ENCODE assay signal across 9 mouse cellular contexts in genomic region chr2:154712271-154712677, GRCm38 (mm10). TPM values are rescaled to one million over a fixed set of nuclear protein-coding genes. Genes with fewer than 3 reads are reported as not detected.
A peak's percentile ranks its signal among the peaks of the same experiment; 100 is the strongest.
DNase-seq lines count a peak whose midpoint lies in the region; TF ChIP-seq lines count a peak whose summit lies in the region.
"Had no signal": no experiment of that assay in that cellular context is flagged by ENCODE, and none has a peak within 500 bp of the region (broad histone marks: within the 10 kb centered on the region; RNA-seq: fewer than 3 reads in every experiment).

No protein-coding gene starts in this region.

- peak; percentile 91 for TF ChIP-seq CTCF in ES-Bruce4 (IDR thresholded peaks at IDR 0.05; ENCODE audit: low read depth, low read length)

- H3K9ac ChIP-seq in ES-Bruce4 (ENCODE audit: low read depth, poor library complexity, severe bottlenecking), result no peak overlapping the region

- no peak for TF ChIP-seq POLR2A in ES-Bruce4 (IDR thresholded peaks at IDR 0.05; ENCODE audit: insufficient read depth, low read length)

- peak; percentile 59 to 88 for DNase-seq in adrenal gland, adult (ENCODE audit: inconsistent age in 2 of 2, low spot score in 1 of 2)
- DNase-seq in adrenal gland, adult 8-10 months, result no peak
- DNase-seq in c-Kit-positive CD71-positive TER-119-positive erythroid progenitor cells, embryonic 14.5 days (ENCODE audit: low spot score), result peak; percentile 58
- DNase-seq in gastrocnemius, postnatal 14 days, result peak; percentile 60
- peak; percentile 62 for DNase-seq in kidney, postnatal 10 days
- peak; percentile 53 for DNase-seq in lung, postnatal 36 days
- DNase-seq in spleen, adult 18-20 months, result peak; percentile 10 to 47

- H3K27ac ChIP-seq in ES-Bruce4 (ENCODE audit: insufficient read depth, low read length), result no peak overlapping the region

- H3K36me3 ChIP-seq in ES-Bruce4 (ENCODE audit: control insufficient read depth, insufficient read depth, low read length, poor library complexity, severe bottlenecking), result no peaks in the 10 kb centered on the region

- no peak for TF ChIP-seq EP300 in ES-Bruce4 (IDR thresholded peaks at IDR 0.05; ENCODE audit: insufficient read depth, low read depth, low read length)

- no peaks in the 10 kb centered on the region for H3K9me3 ChIP-seq in ES-Bruce4 (replicated peaks; ENCODE audit: control insufficient read depth, insufficient read depth, low read length, poor library complexity, severe bottlenecking)

- H3K4me3 ChIP-seq in ES-Bruce4 (ENCODE audit: low read depth, low read length), result peak overlapping the region; percentile 11; the same call in 1 of the 2 replicates

- no peaks in the 10 kb centered on the region for H3K27me3 ChIP-seq in ES-Bruce4 (ENCODE audit: control insufficient read depth, insufficient read depth, low read length, poor library complexity, severe bottlenecking)

- H3K4me1 ChIP-seq in ES-Bruce4 (ENCODE audit: control insufficient read depth, insufficient read depth, low read length), result no peaks in the 10 kb centered on the region

- intact Hi-C loops in gastrocnemius, postnatal 14 days (cut with DNase I; ENCODE audit: low total_unique reads), result loop anchor here (5.0 kb wide), 3 partner anchors 45 to 230 kb away; no protein-coding TSS in a partner anchor

RNA-seq across cellular contexts. Expression of gene Gm14214, which starts 57.6 kb away (rescaled TPM):
- not detected for total RNA-seq in adrenal gland, adult 8-10 months (2022)
- polyA plus RNA-seq in ES-Bruce4 (2011; ENCODE audit: insufficient read depth, insufficient read length, low read depth, missing spikeins), result 1.2 and 1.4 TPM in 2 replicates
- not detected for total RNA-seq in gastrocnemius, postnatal 14 days (2021)
- polyA plus RNA-seq: limb, embryonic 14.5 days had no signal
